Mouse (Mus musculus) forebrain, embryonic 12.5 days (tissue): ENCODE results near the gene Cmas. TPM values are rescaled to one million over a fixed set of nuclear protein-coding genes. Genes with fewer than 3 reads are reported as not detected.

Experiments
- ATAC-seq: fragments of 200-750 bp; cut with Nextera tagmentation; 2 replicates; pipeline ENCODE4 v1.8.0; 2017; ENCODE audit warnings: moderate TSS enrichment; ENCODE audit not compliant: low FRiP score
- H3K27ac ChIP-seq: fragments of 300-500 bp; sonication (generic); 2 replicates; pipeline ENCODE4 v1.5.1; 2016; ENCODE audit warnings: mild to moderate bottlenecking
- H3K27me3 ChIP-seq: fragments of 300-500 bp; sonication (generic); 2 replicates; pipeline ENCODE4 v1.6.1; 2016; ENCODE audit warnings: mild to moderate bottlenecking
- H3K36me3 ChIP-seq: fragments of 300-500 bp; sonication (generic); replicated peaks from 2 replicates; pipeline ENCODE4 v1.6.1; 2016; ENCODE audit warnings: mild to moderate bottlenecking
- H3K4me1 ChIP-seq: fragments of 300-500 bp; sonication (generic); 2 replicates; pipeline ENCODE4 v1.6.1; 2016
- H3K4me2 ChIP-seq: fragments of 300-500 bp; sonication (generic); 2 replicates; pipeline ENCODE4 v1.6.1; 2016; ENCODE audit warnings: mild to moderate bottlenecking, moderate library complexity
- H3K4me3 ChIP-seq: fragments of 300-500 bp; sonication (generic); replicated peaks from 2 replicates; pipeline ENCODE4 v1.5.1; 2016; ENCODE audit warnings: mild to moderate bottlenecking
- H3K9ac ChIP-seq: fragments of 300-500 bp; sonication (generic); 2 replicates; pipeline ENCODE4 v1.6.1; 2016; ENCODE audit warnings: mild to moderate bottlenecking
- H3K9me3 ChIP-seq: fragments of 300-500 bp; sonication (generic); 2 replicates; pipeline ENCODE4 v1.6.1; 2016
- WGBS: fragments of 180-500 bp; shearing (Covaris S2); methylation state at CpG from one replicate; pipeline ENCODE4 v1.1.7; 2016; 5-methylcytosine and 5-hydroxymethylcytosine counted together
- polyA plus RNA-seq: library from polyadenylated mRNA; unstranded; fragments of >200 nt; fragmentation: Nextera tagmentation; extraction: Ambion mirVana; gene quantifications from 2 replicates; pipeline ENCODE4 v1.2.1, GENCODE M21; 2016

The Cmas gene
- polyA plus RNA-seq, 1 experiment from 2014 or later, result 117 TPM

GRCm38 (mm10) chr6:142799704-142800374 is 43.4 kb downstream of the Cmas start:
- 80% methylated on average over 7 of the region's 7 CpGs for WGBS
- peaks cover 12% of the 10 kb centered on the region for H3K4me1 ChIP-seq
- no peaks in the 10 kb centered on the region for H3K9me3 ChIP-seq
- ATAC-seq, result no peak
- no peak overlapping the region for H3K9ac ChIP-seq
- no peak overlapping the region for H3K4me2 ChIP-seq
- no peak overlapping the region for H3K27ac ChIP-seq
- H3K27me3 ChIP-seq, result peaks cover 3% of the 10 kb centered on the region; the same call in 1 of the 2 replicates
- H3K4me3 ChIP-seq, result no peak overlapping the region
- no peaks in the 10 kb centered on the region for H3K36me3 ChIP-seq

GRCm38 (mm10) chr6:142801687-142802086 is 45.2 kb downstream of the Cmas start:
- Histone ChIP-seq H3K4me1 (peaks cover 12% of the 10 kb centered on the region), H3K4me3 (no peak overlapping the region), H3K9me3 (no peaks in the 10 kb centered on the region), H3K27ac (no peak overlapping the region), H3K9ac (no peak overlapping the region), H3K36me3 (no peaks in the 10 kb centered on the region), H3K4me2 (no peak overlapping the region), H3K27me3 (0 out of 2 replicates have a peak, but pooled peaks cover 3% of the 10 kb centered on the region)
- ATAC-seq, result no peak
- 88% methylated on average over 5 of the region's 5 CpGs for WGBS

- no peak overlapping the region for H3K9ac ChIP-seq
- no peak overlapping the region for H3K27ac ChIP-seq
- 0 out of 2 replicates have a peak, but pooled peaks cover 3% of the 10 kb centered on the region for H3K27me3 ChIP-seq
- H3K9me3 ChIP-seq, result no peaks in the 10 kb centered on the region
- H3K4me3 ChIP-seq, result no peak overlapping the region
- H3K36me3 ChIP-seq, result no peaks in the 10 kb centered on the region
- whole genome bisulfite sequencing, result 62% methylated on average over 11 of the region's 11 CpGs
- no peak for ATAC-seq
- no peak overlapping the region for H3K4me2 ChIP-seq
- H3K4me1 ChIP-seq, result peaks cover 12% of the 10 kb centered on the region
Observed at GRCm38 (mm10) chr6:142802617-142803525, 46.4 kb downstream of the Cmas start.

GRCm38 (mm10) chr6:142804402-142804801 is 47.9 kb downstream of the Cmas start, which contains the start of gene Sult6b2:
Gene Sult6b2 (minus strand): TSS chr6:142804502.
- Histone ChIP-seq H3K36me3 (no peaks in the 10 kb centered on the region), H3K27ac (no peak within 1 kb of the TSS), H3K4me3 (no peak within 1 kb of the TSS), H3K9me3 (no peaks in the 10 kb centered on the region), H3K27me3 (0 out of 2 replicates have a peak, but pooled peaks cover 3% of the 10 kb centered on the region), H3K9ac (no peak within 1 kb of the TSS), H3K4me2 (no peak within 1 kb of the TSS), H3K4me1 (peaks cover 7% of the 10 kb centered on the region; the same call in 1 of the 2 replicates)
- no peak for ATAC-seq

GRCm38 (mm10) chr6:142806326-142806725 is 49.8 kb downstream of the Cmas start:
- no peak overlapping the region for H3K9ac ChIP-seq
- H3K4me2 ChIP-seq, result no peak overlapping the region
- WGBS, result 92% methylated on average over 4 of the region's 4 CpGs
- no peak overlapping the region for H3K27ac ChIP-seq
- no peaks in the 10 kb centered on the region for H3K9me3 ChIP-seq
- no peak overlapping the region for H3K4me3 ChIP-seq
- ATAC-seq, result no peak
- H3K4me1 ChIP-seq, result peaks cover 7% of the 10 kb centered on the region; the same call in 1 of the 2 replicates
- H3K36me3 ChIP-seq, result no peaks in the 10 kb centered on the region
- 0 out of 2 replicates have a peak, but pooled peaks cover 8% of the 10 kb centered on the region for H3K27me3 ChIP-seq

GRCm38 (mm10) chr6:142809373-142810098 is 53.0 kb downstream of the Cmas start:
- 49% methylated on average over 6 of the region's 6 CpGs for WGBS
- no peak overlapping the region for H3K9ac ChIP-seq
- ATAC-seq, result no peak; the same call in 1 of the 2 replicates

GRCm38 (mm10) chr6:142810239-142810638 is 53.8 kb downstream of the Cmas start:
- no peak for ATAC-seq
- Histone ChIP-seq H3K4me2 (no peak overlapping the region), H3K9me3 (no peaks in the 10 kb centered on the region), H3K9ac (no peak overlapping the region), H3K4me3 (no peak overlapping the region), H3K36me3 (no peaks in the 10 kb centered on the region), H3K27ac (no peak overlapping the region), H3K4me1 (peaks cover 16% of the 10 kb centered on the region), H3K27me3 (peaks cover 11% of the 10 kb centered on the region; the same call in 1 of the 2 replicates)
- 64% methylated on average over 6 of the region's 6 CpGs for WGBS

More at GRCm38 (mm10) chr6:142809373-142810098, 53.0 kb downstream of the Cmas start:
- H3K4me3 ChIP-seq, result no peak overlapping the region
- no peaks in the 10 kb centered on the region for H3K9me3 ChIP-seq
- H3K27me3 ChIP-seq, result peaks cover 11% of the 10 kb centered on the region; the same call in 1 of the 2 replicates
- H3K36me3 ChIP-seq, result no peaks in the 10 kb centered on the region
- no peak overlapping the region for H3K4me2 ChIP-seq
- H3K27ac ChIP-seq, result no peak overlapping the region
- peaks cover 14% of the 10 kb centered on the region; the same call in 1 of the 2 replicates for H3K4me1 ChIP-seq

GRCm38 (mm10) chr6:142812969-142813368 is 56.5 kb downstream of the Cmas start:
- Histone ChIP-seq H3K9ac (no peak overlapping the region), H3K36me3 (no peaks in the 10 kb centered on the region), H3K27ac (no peak overlapping the region), H3K27me3 (peaks cover 14% of the 10 kb centered on the region; the same call in 1 of the 2 replicates), H3K4me1 (peaks cover 16% of the 10 kb centered on the region), H3K4me3 (no peak overlapping the region), H3K9me3 (no peaks in the 10 kb centered on the region), H3K4me2 (no peak overlapping the region)
- 40% methylated on average over 5 of the region's 5 CpGs for WGBS
- ATAC-seq, result no peak

GRCm38 (mm10) chr6:142814011-142814410 is 57.5 kb downstream of the Cmas start:
- Histone ChIP-seq H3K4me3 (peak overlapping the region; percentile 27; the same call in 1 of the 2 replicates), H3K9ac (no peak overlapping the region), H3K36me3 (no peaks in the 10 kb centered on the region), H3K27ac (0 out of 2 replicates have a peak overlapping the region, but pooled peaks have one; percentile 8), H3K27me3 (peaks cover 14% of the 10 kb centered on the region; the same call in 1 of the 2 replicates), H3K4me2 (peak overlapping the region; percentile 51), H3K9me3 (no peaks in the 10 kb centered on the region), H3K4me1 (peaks cover 16% of the 10 kb centered on the region)
- ATAC-seq, result no peak; the same call in 1 of the 2 replicates
- WGBS, result 66% methylated on average over 10 of the region's 10 CpGs

- Histone ChIP-seq H3K4me2 (peak overlapping the region; percentile 51), H3K9ac (peak overlapping the region; percentile 48), H3K27me3 (peaks cover 14% of the 10 kb centered on the region; the same call in 1 of the 2 replicates), H3K27ac (no peak overlapping the region), H3K4me1 (peaks cover 16% of the 10 kb centered on the region), H3K9me3 (no peaks in the 10 kb centered on the region), H3K4me3 (peak overlapping the region; percentile 27), H3K36me3 (no peaks in the 10 kb centered on the region)
- WGBS, result 5% methylated on average over 15 of the region's 15 CpGs
- ATAC-seq, result peak; percentile 62; the same call in 1 of the 2 replicates
Observed at GRCm38 (mm10) chr6:142814495-142814921, 58.0 kb downstream of the Cmas start.

GRCm38 (mm10) chr6:142815513-142815912 is 59.0 kb downstream of the Cmas start:
- no peak for ATAC-seq
- 83% methylated on average over 3 of the region's 3 CpGs for WGBS
- Histone ChIP-seq H3K4me3 (no peak overlapping the region), H3K36me3 (no peaks in the 10 kb centered on the region), H3K9me3 (no peaks in the 10 kb centered on the region), H3K4me2 (no peak overlapping the region), H3K4me1 (peaks cover 16% of the 10 kb centered on the region), H3K9ac (no peak overlapping the region), H3K27ac (no peak overlapping the region), H3K27me3 (peaks cover 14% of the 10 kb centered on the region; the same call in 1 of the 2 replicates)
